Mouse (Mus musculus): ENCODE results near the gene 1110032A03Rik. TPM values are rescaled to one million over a fixed set of nuclear protein-coding genes. Genes with fewer than 3 reads are reported as not detected.

1110032A03Rik gene
- polyA plus RNA-seq (2016; fragmentation: Nextera tagmentation; extraction: Ambion mirVana): 23.2 and 24.7 TPM in 2 replicates

DNA sequence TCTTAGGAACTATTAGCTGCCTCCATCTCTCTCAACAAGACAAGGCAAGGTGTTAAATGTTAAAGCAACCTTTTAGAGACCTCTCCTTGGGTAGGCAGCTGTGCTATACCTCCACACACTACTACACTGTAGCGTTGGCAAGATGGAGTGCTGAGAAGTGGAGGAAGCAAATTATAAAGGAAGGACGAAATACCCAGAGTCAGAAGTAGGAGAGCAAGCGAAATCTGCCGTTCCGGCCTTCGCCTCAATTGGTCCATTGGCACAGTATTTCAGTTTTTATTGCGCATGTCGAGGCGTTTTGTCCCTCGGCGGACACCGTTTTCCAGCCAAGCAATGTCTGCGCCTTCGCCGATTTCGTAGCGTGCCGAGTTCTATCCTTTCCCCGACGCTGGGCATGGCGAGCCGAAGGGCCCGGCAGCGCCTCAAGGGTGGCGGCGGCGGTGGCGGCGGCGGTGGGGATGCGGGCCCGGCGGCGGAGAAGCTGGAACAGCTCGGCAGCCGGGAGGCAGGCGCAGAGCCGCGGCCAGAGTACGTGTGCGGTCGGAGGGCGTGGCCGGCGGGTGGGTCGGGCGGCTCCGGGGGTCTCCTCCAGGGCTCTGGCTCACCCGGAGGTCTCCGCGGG, at the start of gene 1110032A03Rik, which contains the start of gene Alg9:
TSS of gene 1110032A03Rik (minus strand) at position 530 of the 622 bp plus-strand sequence.
TSS of gene Alg9 (plus strand) at position 29 of the 622 bp plus-strand sequence.
- Histone ChIP-seq H3K9me3 (no peaks in the 10 kb centered on the region), H3K27me3 (ENCODE audit: poor library complexity, severe bottlenecking) (no peaks in the 10 kb centered on the region), H3K27ac (peak within 1 kb of the TSS; percentile 95), H3K36me3 (replicated peaks) (peaks cover 42% of the 10 kb centered on the region), H3K4me1 (peaks cover 26% of the 10 kb centered on the region), H3K4me3 (peak within 1 kb of the TSS; percentile 91)
- DNase-seq (ENCODE audit: extremely low spot score, low spot score): peak; percentile 90
- WGBS: 2% methylated on average over 51 of the region's 51 CpGs

- Histone ChIP-seq H3K9me3 (no peaks in the 10 kb centered on the region), H3K4me1 (no peaks in the 10 kb centered on the region), H3K4me3 (no peak overlapping the region), H3K27me3 (ENCODE audit: poor library complexity, severe bottlenecking) (no peaks in the 10 kb centered on the region), H3K27ac (no peak overlapping the region), H3K36me3 (replicated peaks) (peaks cover 53% of the 10 kb centered on the region)
- WGBS: 87% methylated on average over 11 of the region's 11 CpGs
- no peak for DNase-seq (ENCODE audit: extremely low spot score, low spot score)
Measured at GRCm38 (mm10) chr9:50823779-50824453, 48.6 kb upstream of the 1110032A03Rik start.

DNA sequence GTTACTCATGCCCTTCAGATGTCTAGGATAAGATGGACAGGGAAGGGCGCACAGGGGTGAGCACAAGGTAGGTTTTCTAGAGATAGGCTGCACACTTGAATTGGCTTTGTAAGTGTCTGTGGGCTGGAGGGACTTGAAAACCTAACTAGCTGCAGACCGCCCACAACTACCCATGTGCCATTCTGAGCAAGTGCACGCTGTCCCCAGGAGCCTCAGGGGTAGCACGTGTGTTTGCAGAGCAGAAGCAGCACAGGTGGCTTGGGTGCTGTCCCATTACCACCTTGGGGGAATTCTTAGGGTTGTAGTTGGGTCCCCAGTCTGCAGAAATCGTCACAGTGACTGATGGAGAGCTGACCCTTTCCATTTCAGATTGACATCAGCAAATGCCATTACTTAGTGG, 46.9 kb upstream of the 1110032A03Rik start:
- no peak for DNase-seq (ENCODE audit: extremely low spot score, low spot score)
- 91% methylated on average over 5 of the region's 5 CpGs for WGBS
- H3K4me1 ChIP-seq: no peaks in the 10 kb centered on the region
- H3K36me3 ChIP-seq (replicated peaks): peaks cover 54% of the 10 kb centered on the region
- H3K9me3 ChIP-seq: no peaks in the 10 kb centered on the region
- H3K4me3 ChIP-seq: no peak overlapping the region
- H3K27me3 ChIP-seq (ENCODE audit: poor library complexity, severe bottlenecking): no peaks in the 10 kb centered on the region
- no peak overlapping the region for H3K27ac ChIP-seq

- no peaks in the 10 kb centered on the region for H3K4me1 ChIP-seq
- H3K4me3 ChIP-seq: no peak overlapping the region
- no peak for DNase-seq (ENCODE audit: extremely low spot score, low spot score)
- H3K36me3 ChIP-seq (replicated peaks): peaks cover 60% of the 10 kb centered on the region
- no peak overlapping the region for H3K27ac ChIP-seq
- WGBS: 89% methylated on average over 6 of the region's 6 CpGs
- H3K9me3 ChIP-seq: no peaks in the 10 kb centered on the region
- H3K27me3 ChIP-seq (ENCODE audit: poor library complexity, severe bottlenecking): no peaks in the 10 kb centered on the region
Measured at GRCm38 (mm10) chr9:50821651-50822050, 46.3 kb upstream of the 1110032A03Rik start.

- 95% methylated on average over 6 of the region's 6 CpGs for WGBS
- Histone ChIP-seq H3K36me3 (replicated peaks) (peaks cover 73% of the 10 kb centered on the region), H3K4me1 (no peaks in the 10 kb centered on the region), H3K27ac (no peak overlapping the region), H3K4me3 (no peak overlapping the region), H3K9me3 (no peaks in the 10 kb centered on the region), H3K27me3 (ENCODE audit: poor library complexity, severe bottlenecking) (no peaks in the 10 kb centered on the region)
- DNase-seq (ENCODE audit: extremely low spot score, low spot score): no peak
Measured at GRCm38 (mm10) chr9:50819716-50820115, 44.4 kb upstream of the 1110032A03Rik start.

- Histone ChIP-seq H3K9me3 (0 out of 2 replicates have a peak, but pooled peaks cover 5% of the 10 kb centered on the region), H3K36me3 (replicated peaks) (peaks cover 76% of the 10 kb centered on the region), H3K27ac (no peak overlapping the region), H3K4me1 (no peaks in the 10 kb centered on the region), H3K27me3 (ENCODE audit: poor library complexity, severe bottlenecking) (no peaks in the 10 kb centered on the region), H3K4me3 (no peak overlapping the region)
- 96% methylated on average over 6 of the region's 6 CpGs for WGBS
- DNase-seq (ENCODE audit: extremely low spot score, low spot score): no peak
Measured at GRCm38 (mm10) chr9:50818050-50818449, 42.7 kb upstream of the 1110032A03Rik start.

DNA sequence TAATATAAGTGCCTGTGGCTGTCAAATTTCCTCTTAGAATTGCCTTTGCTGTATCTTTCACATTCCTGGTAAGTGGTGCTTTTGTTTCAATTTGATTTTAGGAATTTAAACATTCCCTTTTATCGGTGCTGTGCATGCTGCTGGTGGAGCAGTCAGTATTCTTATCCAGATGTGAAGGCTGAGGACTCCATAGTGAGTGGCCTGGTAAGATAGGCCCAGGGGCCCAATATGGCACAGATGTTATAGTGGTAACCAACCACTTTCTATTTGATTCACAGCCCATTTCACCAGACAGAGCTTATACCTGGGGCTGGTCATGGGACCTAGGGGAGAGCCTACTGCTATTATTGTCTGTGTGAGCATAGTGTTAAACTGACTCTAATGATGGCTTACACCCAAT, 41.2 kb upstream of the 1110032A03Rik start:
- no peak overlapping the region for H3K4me3 ChIP-seq
- H3K9me3 ChIP-seq: 0 out of 2 replicates have a peak, but pooled peaks cover 5% of the 10 kb centered on the region
- no peak for DNase-seq (ENCODE audit: extremely low spot score, low spot score)
- 94% methylated on average over 1 of the region's 1 CpGs for WGBS
- no peaks in the 10 kb centered on the region for H3K4me1 ChIP-seq
- no peak overlapping the region for H3K27ac ChIP-seq
- H3K36me3 ChIP-seq (replicated peaks): peaks cover 76% of the 10 kb centered on the region
- no peaks in the 10 kb centered on the region for H3K27me3 ChIP-seq (ENCODE audit: poor library complexity, severe bottlenecking)

DNA sequence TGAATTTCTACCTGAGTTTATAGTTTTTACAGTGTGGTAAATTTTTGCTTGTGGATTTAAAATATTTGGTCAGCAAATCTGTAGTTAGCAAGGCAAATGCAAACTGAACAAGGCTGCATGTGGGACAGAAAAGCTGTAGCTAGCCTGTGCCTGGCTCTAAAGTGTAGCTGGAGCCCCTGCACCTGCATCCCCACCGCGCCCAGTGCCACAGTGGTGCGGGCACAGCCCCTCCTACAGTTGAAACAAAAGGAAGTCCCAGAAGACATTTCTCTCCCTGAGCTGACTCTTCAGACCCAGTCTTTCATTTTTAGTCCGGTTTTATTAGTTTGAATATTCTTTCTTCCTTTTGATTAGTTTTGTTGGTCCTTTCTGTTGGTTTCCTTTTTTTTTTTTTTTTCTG, 40.3 kb upstream of the 1110032A03Rik start:
- DNase-seq (ENCODE audit: extremely low spot score, low spot score): no peak
- H3K27ac ChIP-seq: no peak overlapping the region
- H3K9me3 ChIP-seq: 0 out of 2 replicates have a peak, but pooled peaks cover 5% of the 10 kb centered on the region
- no peak overlapping the region for H3K4me3 ChIP-seq
- H3K36me3 ChIP-seq (replicated peaks): peaks cover 76% of the 10 kb centered on the region
- WGBS: 93% methylated on average over 4 of the region's 4 CpGs
- no peaks in the 10 kb centered on the region for H3K4me1 ChIP-seq
- no peaks in the 10 kb centered on the region for H3K27me3 ChIP-seq (ENCODE audit: poor library complexity, severe bottlenecking)

GRCm38 (mm10) chr9:50813796-50814195, 38.5 kb upstream of the 1110032A03Rik start:
- Histone ChIP-seq H3K27ac (no peak overlapping the region), H3K36me3 (replicated peaks) (peaks cover 87% of the 10 kb centered on the region), H3K27me3 (ENCODE audit: poor library complexity, severe bottlenecking) (no peaks in the 10 kb centered on the region), H3K9me3 (0 out of 2 replicates have a peak, but pooled peaks cover 5% of the 10 kb centered on the region), H3K4me3 (no peak overlapping the region), H3K4me1 (no peaks in the 10 kb centered on the region)
- no peak for DNase-seq (ENCODE audit: extremely low spot score, low spot score)
- 94% methylated on average over 5 of the region's 5 CpGs for WGBS

DNA sequence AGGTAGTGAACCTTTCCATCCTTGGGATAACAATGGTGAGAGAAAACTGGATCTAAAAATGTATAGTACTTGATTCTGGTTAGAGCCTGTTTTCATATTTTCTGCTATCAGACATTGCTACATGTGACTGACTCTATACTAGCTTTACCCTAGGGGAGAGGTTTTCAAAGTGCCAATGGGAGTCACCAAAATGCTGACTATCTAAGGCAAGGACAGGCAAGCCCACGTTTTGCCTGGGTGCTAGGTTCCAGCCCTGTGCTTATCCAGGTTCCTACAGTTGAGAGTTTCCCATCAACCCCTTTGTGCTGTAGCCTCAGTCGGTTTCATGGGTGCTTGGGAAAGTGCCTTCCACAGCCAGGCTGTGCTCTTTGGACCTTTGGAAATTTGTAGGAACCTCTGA, 36.4 kb upstream of the 1110032A03Rik start:
- WGBS: 80% methylated on average over 2 of the region's 2 CpGs
- no peak for DNase-seq (ENCODE audit: extremely low spot score, low spot score)
- Histone ChIP-seq H3K9me3 (0 out of 2 replicates have a peak, but pooled peaks cover 5% of the 10 kb centered on the region), H3K36me3 (replicated peaks) (peaks cover 91% of the 10 kb centered on the region), H3K27me3 (ENCODE audit: poor library complexity, severe bottlenecking) (no peaks in the 10 kb centered on the region), H3K4me1 (no peaks in the 10 kb centered on the region), H3K27ac (no peak overlapping the region), H3K4me3 (no peak overlapping the region)

- Histone ChIP-seq H3K36me3 (replicated peaks) (peaks cover 91% of the 10 kb centered on the region), H3K27me3 (ENCODE audit: poor library complexity, severe bottlenecking) (no peaks in the 10 kb centered on the region), H3K9me3 (0 out of 2 replicates have a peak, but pooled peaks cover 5% of the 10 kb centered on the region), H3K4me3 (no peak overlapping the region), H3K27ac (no peak overlapping the region), H3K4me1 (no peaks in the 10 kb centered on the region)
- DNase-seq (ENCODE audit: extremely low spot score, low spot score): no peak
- WGBS: 94% methylated on average over 7 of the region's 7 CpGs
Measured at GRCm38 (mm10) chr9:50811187-50811586, 35.9 kb upstream of the 1110032A03Rik start.

- WGBS: 95% methylated on average over 13 of the region's 13 CpGs
- DNase-seq (ENCODE audit: extremely low spot score, low spot score): no peak
- peaks cover 93% of the 10 kb centered on the region for H3K36me3 ChIP-seq (replicated peaks)
- H3K27me3 ChIP-seq (ENCODE audit: poor library complexity, severe bottlenecking): no peaks in the 10 kb centered on the region
- H3K9me3 ChIP-seq: 0 out of 2 replicates have a peak, but pooled peaks cover under 1% of the 10 kb centered on the region
- H3K27ac ChIP-seq: no peak overlapping the region
- no peaks in the 10 kb centered on the region for H3K4me1 ChIP-seq
- H3K4me3 ChIP-seq: no peak overlapping the region
Measured at GRCm38 (mm10) chr9:50809146-50809545, 33.8 kb upstream of the 1110032A03Rik start.

GRCm38 (mm10) chr9:50808471-50808870, 33.2 kb upstream of the 1110032A03Rik start:
- no peak overlapping the region for H3K4me3 ChIP-seq
- no peaks in the 10 kb centered on the region for H3K4me1 ChIP-seq
- no peak overlapping the region for H3K27ac ChIP-seq
- H3K36me3 ChIP-seq (replicated peaks): peaks cover 93% of the 10 kb centered on the region
- WGBS: 91% methylated on average over 6 of the region's 6 CpGs
- H3K9me3 ChIP-seq: no peaks in the 10 kb centered on the region
- H3K27me3 ChIP-seq (ENCODE audit: poor library complexity, severe bottlenecking): no peaks in the 10 kb centered on the region
- DNase-seq (ENCODE audit: extremely low spot score, low spot score): no peak
